Mouse (Mus musculus) gastrocnemius, postnatal 4 days (tissue): Measurements from ENCODE around the gene Tmem45b. TPM values are rescaled to one million over a fixed set of nuclear protein-coding genes. Genes with fewer than 3 reads are reported as not detected.
"Not testable (repeated sequence)": the region's sequence is repeated elsewhere in the genome, so short reads cannot be mapped to it uniquely, and the experiment has no call there.

ENCODE experiments used
- DNase-seq, 2 experiments: peaks; one replicate each; pipeline ENCODE4 v3.0.0; 2021 to 2022; ENCODE audit warnings: low spot score in 2 of 2, mixed read lengths in 2 of 2
- long read RNA-seq, 2 experiments: library from polyadenylated mRNA; stranded (forward); transcript quantifications; one replicate each; pipeline ENCODE4 v2.0.0; 2021
- total RNA-seq, 2 experiments: library from RNA; stranded (reverse); gene quantifications; 2 replicates each; pipeline ENCODE4 v1.2.3; 2021

Tmem45b gene
- under 1 TPM; 0.29 to 0.80 TPM for total RNA-seq
- long read RNA-seq, experiment 1, partial matches to known transcripts, result 0 of 2 reads
- long read RNA-seq, experiment 1, other reads (novel, unspliced or antisense), result 0 of 2 reads
- long read RNA-seq, experiment 2, partial matches to known transcripts, result 0 of 1 reads
- long read RNA-seq, experiment 2, other reads (novel, unspliced or antisense), result 0 of 1 reads

GRCm38 (mm10) chr9:31463692-31464474 lies at the start of gene Tmem45b:
Gene Tmem45b (minus strand): TSS chr9:31464462.
- no peak for DNase-seq

DNA sequence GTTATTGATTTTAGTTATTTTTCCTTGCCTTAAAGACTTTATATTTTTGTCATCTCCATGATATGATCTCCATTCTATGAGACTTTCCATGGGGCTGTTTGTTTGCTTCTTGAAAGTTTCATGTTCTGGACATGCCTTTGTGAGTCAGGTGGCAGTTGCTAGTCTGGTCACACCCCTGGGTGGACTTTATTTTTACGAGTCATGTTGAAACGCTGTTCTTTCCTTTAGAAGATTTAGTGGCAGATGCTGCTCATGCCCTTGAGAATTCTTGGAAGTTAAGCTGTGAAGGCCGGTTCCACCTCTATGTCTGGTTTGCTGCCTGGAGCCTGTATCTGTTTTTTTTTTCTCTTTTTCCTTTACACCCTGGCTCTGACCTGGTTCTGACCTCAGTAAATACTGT lies 43.9 kb upstream of the Tmem45b start:
- no peak for DNase-seq

GRCm38 (mm10) chr9:31501221-31501620 lies 37.0 kb upstream of the Tmem45b start:
- not testable (repeated sequence) for DNase-seq

DNA sequence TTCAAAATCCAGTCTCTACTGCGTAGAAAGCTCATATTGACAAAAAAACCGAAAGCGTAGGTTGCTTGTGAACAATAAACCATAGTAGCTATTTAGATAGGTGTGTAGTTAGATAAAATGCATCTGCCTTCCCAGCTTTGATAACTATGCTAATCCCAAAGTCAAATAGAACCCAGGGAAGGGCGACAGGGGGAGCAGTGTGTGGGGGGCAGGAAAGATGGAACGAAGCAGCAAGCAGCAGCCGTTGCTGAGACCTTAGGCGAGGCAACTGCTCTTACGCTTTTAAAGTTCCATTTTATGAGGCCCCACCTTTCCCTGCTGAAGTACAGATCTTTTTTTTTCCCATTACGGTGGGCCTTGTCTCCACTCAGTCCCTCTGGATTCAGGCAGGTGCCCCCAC lies 1.1 kb downstream of the Tmem45b start:
- DNase-seq, result no peak

DNA sequence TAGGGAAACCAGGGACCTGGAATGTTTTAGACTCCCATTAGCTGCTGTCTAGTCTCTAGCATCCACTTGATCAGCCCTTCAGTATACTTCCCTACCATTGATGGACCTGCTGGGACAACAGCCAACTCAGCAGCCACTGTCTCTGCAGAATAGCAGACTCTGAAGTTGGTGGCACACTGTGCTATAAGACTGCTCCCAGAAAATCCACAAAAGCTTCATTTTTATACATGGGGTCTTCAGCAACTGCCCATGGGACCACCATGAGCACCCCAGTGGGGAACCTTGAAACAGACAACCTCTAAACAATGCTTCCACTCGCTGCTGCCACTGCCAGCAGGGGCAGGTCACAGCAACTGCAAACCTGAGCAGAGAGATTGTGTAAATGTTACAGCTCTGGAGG lies 9.9 kb downstream of the Tmem45b start:
- no peak for DNase-seq

GRCm38 (mm10) chr9:31452166-31452565 lies 12.1 kb downstream of the Tmem45b start:
- DNase-seq, result no peak

DNA sequence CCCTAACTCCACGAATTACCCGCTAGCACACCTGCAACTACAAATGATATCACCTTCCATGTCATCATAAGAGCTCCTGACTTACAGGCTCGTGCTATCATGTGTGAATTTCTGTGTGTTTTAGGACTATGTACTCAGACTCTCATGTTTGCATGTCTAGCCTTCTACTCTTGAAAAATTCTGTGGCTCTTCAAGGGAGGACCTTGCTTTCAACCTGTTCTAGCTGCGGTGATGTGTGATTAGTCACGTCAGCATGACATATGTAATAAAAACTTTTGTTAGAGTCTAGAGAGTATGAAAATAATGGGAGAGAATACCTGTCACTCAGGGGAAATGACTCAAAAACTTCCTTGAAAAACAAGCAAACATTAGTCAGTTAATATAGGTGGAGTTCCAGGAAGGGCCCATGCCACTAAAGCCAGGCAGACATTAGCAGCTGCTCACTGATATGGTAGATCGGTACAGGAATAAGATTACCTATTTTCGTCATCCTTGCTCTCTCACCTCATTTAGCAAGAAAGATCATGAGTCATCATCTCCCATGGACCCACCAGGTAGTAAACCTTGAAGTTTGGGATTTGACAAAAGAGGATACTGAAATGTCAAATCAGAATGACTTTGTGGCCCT lies 15.0 kb downstream of the Tmem45b start:
- no peak for DNase-seq

DNA sequence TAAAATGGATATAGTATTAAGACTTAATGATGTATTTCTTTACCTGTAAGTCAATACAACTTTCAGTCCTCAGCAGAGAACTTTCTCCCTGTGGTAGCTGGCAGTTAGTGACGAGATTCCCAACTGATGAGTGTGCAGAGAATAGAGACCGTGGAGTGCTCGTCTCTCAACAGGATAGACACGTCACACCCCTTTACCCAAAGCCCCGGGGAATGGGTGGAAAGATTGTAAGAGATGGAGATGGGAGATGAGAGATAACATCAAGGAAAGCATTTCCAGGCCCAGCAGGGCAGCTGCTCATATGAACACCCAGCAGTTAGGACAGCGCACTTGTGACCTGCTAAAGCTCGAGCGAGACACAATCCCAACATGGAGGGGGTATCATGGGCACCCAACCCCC lies 20.0 kb downstream of the Tmem45b start:
- no peak for DNase-seq

- no peak for DNase-seq
These were observed 22.8 kb downstream of the Tmem45b start for GRCm38 (mm10) chr9:31441487-31441886.

GRCm38 (mm10) chr9:31440366-31440765 lies 23.9 kb downstream of the Tmem45b start:
- DNase-seq, result no peak

DNA sequence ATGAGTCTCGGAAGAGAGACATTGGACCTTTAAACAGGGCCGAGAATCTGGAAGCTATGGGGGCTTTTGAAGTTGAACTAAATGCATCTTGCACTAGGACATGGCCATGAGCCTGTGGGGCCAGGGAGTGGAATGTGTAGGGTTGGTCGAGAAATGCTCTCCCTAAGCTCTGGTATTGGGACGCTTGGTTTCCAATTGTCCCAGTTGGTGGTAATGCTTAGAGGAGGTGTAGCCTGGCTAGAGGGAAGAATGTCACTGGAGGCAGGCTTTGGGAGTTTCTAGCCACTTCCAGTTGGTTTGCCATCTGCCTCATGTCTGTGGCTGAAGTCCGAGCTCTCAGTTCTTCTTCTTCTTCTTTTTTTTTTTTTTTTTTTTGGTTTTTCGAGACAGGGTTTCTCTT lies 24.9 kb downstream of the Tmem45b start:
- no peak for DNase-seq

GRCm38 (mm10) chr9:31438834-31439233 lies 25.4 kb downstream of the Tmem45b start:
- DNase-seq, result no peak

DNA sequence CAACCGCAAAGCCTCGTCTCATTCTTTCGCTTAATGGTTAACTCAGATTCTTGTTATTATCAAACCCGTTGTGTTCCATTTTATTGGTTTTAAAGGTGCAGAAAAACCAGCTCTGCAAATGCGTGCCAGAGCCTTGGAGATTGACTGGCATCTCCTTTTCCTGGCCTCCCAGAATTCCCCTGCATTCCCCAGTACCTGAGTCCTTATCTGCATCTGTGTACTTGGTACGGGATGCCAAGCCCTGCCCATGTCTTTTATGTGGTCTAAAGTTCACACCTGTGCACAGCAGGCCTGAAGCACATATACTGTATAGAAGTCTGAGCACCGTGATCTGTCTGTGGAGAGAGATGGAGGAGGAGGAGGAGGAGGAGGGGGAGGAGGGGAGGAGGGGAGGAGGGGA lies 26.4 kb downstream of the Tmem45b start:
- DNase-seq, result no peak

- no peak for DNase-seq
These were observed 28.8 kb downstream of the Tmem45b start for GRCm38 (mm10) chr9:31435415-31435814.

GRCm38 (mm10) chr9:31433431-31433830 lies 30.8 kb downstream of the Tmem45b start:
- no peak for DNase-seq

DNA sequence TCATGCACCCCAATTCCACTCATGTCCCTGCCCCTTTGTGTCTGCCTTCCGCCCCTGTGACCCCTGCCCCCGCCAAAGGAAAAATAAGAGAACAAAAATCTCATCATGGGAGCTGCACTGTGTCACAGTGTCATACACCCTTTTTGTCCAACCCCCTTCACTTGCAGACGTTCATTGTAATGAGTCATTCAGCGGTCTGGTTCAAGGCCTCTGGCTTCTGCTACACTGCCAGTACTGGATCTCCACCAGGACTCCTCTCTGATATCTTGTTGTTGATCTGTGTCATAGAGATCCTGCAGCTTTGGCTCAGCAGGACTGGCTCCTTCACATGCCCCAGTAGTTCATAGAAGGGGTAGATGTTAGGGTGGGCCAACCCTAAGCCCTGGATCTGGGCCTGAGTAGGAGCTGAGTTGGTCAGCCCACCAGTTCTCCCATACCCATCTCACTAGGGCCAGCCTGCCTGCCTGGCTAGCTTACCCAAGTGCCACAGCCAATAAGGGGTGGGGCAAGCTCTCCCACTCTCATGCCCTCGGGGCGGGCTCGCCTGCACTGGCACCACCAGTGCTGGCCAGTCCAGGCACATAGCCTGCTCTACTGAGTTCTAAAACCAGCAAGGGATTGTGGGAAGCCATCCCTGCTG lies 31.8 kb downstream of the Tmem45b start:
- DNase-seq, result no peak

DNA sequence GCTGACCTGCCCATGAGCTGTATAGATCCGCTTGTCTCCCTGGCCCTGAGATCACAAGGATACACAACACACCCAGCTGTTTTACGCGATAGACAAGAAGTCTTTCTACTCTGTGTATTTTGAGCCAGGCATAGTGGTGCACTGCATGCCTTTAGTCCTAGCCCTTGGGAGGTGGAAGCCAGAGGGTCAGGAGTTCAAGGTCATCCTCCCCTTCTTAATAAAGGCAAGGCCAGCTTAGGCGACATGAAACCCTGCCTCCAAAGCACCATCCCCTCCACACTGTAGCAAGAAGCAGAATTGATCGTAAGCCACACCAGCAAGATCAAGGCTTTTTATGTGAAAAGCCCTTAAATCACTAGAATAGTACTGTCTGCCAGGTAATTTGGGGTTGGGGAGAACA lies 32.5 kb downstream of the Tmem45b start:
- DNase-seq, result no peak

DNA sequence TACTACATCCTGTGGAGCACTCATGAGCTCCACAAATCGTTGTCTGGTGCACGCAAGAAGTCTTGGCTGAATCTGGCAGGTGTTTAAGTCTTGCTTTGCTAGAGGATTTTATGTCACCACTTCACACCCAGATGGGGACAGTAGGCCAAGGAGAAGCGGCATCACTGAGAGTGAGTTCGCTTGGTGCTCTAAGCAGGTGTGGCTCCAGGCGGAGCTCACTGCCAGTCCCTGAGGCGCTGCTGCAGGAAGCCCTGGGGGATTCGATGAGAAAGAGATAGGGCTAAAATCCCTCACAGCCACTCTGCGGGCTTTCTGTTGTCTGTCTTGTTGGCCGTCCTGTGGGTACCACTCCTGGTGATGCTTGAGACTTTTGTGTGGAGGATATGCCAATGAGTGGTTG lies 34.3 kb downstream of the Tmem45b start:
- DNase-seq, result no peak

- no peak for DNase-seq
These were observed 35.3 kb downstream of the Tmem45b start for GRCm38 (mm10) chr9:31428971-31429370.

- DNase-seq, result no peak
These were observed 42.1 kb downstream of the Tmem45b start for GRCm38 (mm10) chr9:31422143-31422542.

- no peak for DNase-seq
These were observed 45.4 kb downstream of the Tmem45b start for GRCm38 (mm10) chr9:31418821-31419220.

DNA sequence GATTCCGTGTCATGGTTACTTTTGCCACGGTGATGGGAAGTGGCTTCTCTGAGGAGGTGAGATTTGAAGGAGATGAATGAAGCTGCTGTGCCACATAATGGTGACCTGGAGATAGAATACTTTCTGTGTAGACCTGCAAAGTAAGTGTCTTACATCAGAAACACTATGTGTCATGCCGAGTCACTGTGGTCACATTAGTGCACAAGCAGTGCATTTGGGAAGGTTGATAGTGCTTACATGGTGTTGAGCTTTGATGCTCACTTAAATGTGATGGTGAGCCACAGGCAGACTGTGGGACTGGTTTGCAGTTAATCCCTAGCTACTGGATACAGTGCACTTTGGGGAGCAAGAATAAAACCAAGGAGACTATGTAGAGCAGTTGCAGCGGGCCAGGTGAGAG lies 52.1 kb downstream of the Tmem45b start:
- no peak for DNase-seq
